Mouse (Mus musculus): ENCODE results near the gene Aanat.

The Aanat gene

GRCm38 (mm10) chr11:116574982-116575381 is 11.2 kb upstream of the Aanat start:
- DNase-seq (ENCODE audit: low spot score): no peak

GRCm38 (mm10) chr11:116575396-116575795 is 10.8 kb upstream of the Aanat start:
- no peak for DNase-seq (ENCODE audit: low spot score)

- DNase-seq (ENCODE audit: low spot score): no peak
These were observed 7.0 kb upstream of the Aanat start for GRCm38 (mm10) chr11:116579280-116579679.

- peak; percentile 50 for DNase-seq (ENCODE audit: low spot score)
These were observed 6.1 kb upstream of the Aanat start for GRCm38 (mm10) chr11:116580031-116580652.

- DNase-seq (ENCODE audit: low spot score): peak; percentile 68
These were observed 5.4 kb upstream of the Aanat start for GRCm38 (mm10) chr11:116580711-116581375.

- DNase-seq (ENCODE audit: low spot score): peak; percentile 82
These were observed 4.8 kb upstream of the Aanat start, which contains the start of gene Ube2o for GRCm38 (mm10) chr11:116581376-116581814. Ube2o (minus strand) TSS chr11:116581447.

GRCm38 (mm10) chr11:116585682-116586081 is 550 bp upstream of the Aanat start:
- DNase-seq (ENCODE audit: low spot score): no peak

GRCm38 (mm10) chr11:116586801-116587631 is 784 bp downstream of the Aanat start:
- DNase-seq (ENCODE audit: low spot score): peak; percentile 73

GRCm38 (mm10) chr11:116589020-116589531 is 2.8 kb downstream of the Aanat start:
- no peak for DNase-seq (ENCODE audit: low spot score)

GRCm38 (mm10) chr11:116589574-116589973 is 3.3 kb downstream of the Aanat start:
- no peak for DNase-seq (ENCODE audit: low spot score)

- DNase-seq (ENCODE audit: low spot score): no peak
These were observed 5.4 kb downstream of the Aanat start for GRCm38 (mm10) chr11:116591621-116592020.

GRCm38 (mm10) chr11:116592428-116592827 is 6.2 kb downstream of the Aanat start:
- DNase-seq (ENCODE audit: low spot score): peak; percentile 85

- no peak for DNase-seq (ENCODE audit: low spot score)
These were observed 7.1 kb downstream of the Aanat start for GRCm38 (mm10) chr11:116593345-116593744.

- no peak for DNase-seq (ENCODE audit: low spot score)
These were observed 10.5 kb downstream of the Aanat start for GRCm38 (mm10) chr11:116596766-116597165.

- no peak for DNase-seq (ENCODE audit: low spot score)
These were observed 12.0 kb downstream of the Aanat start for GRCm38 (mm10) chr11:116598193-116598592.

- DNase-seq (ENCODE audit: low spot score): no peak
These were observed 13.0 kb downstream of the Aanat start for GRCm38 (mm10) chr11:116599230-116599629.

- no peak for DNase-seq (ENCODE audit: low spot score)
These were observed 14.9 kb downstream of the Aanat start for GRCm38 (mm10) chr11:116601166-116601565.

- no peak for DNase-seq (ENCODE audit: low spot score)
These were observed 15.8 kb downstream of the Aanat start for GRCm38 (mm10) chr11:116602043-116602442.

- peak; percentile 57 for DNase-seq (ENCODE audit: low spot score)
These were observed 17.1 kb downstream of the Aanat start for GRCm38 (mm10) chr11:116603339-116603738.

GRCm38 (mm10) chr11:116604097-116604496 is 17.9 kb downstream of the Aanat start:
- DNase-seq (ENCODE audit: low spot score): no peak

- DNase-seq (ENCODE audit: low spot score): no peak
These were observed 21.5 kb downstream of the Aanat start for GRCm38 (mm10) chr11:116607717-116608116.

- DNase-seq (ENCODE audit: low spot score): no peak
These were observed 23.9 kb downstream of the Aanat start for GRCm38 (mm10) chr11:116609965-116610630.

Data from spleen, adult 12 weeks (tissue).